ENCODE assay signal across 12 mouse cellular contexts in the genomic region with DNA sequence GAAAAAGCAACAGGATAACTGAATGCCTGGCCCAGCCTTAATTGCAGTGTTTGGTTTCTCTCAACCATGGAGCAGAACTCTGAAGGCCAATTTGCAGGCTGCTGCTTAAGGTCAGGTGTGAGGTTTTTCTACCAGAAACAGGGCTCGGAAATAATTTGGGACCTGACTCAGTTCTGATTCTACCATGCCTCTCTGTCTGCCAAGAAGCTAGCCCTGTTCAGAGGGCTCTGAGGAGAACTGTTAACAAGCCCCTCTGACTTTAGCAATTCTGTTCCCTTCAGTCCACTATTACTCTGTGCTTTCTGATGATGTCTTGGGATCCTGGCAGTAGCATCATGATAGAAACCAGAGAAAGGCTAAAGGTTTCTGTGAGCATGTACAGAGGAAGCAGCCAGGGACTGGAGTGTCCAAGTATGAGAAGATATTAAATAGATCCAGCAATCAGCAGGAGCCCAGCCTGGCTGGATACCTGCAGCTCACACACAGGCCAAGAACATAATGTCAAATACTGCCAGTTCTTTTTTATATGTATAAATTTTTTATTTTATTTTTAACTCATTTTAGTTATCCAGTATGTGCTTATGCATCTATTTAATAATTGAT.
"Had no signal": no experiment of that assay in that cellular context is flagged by ENCODE, and none has a peak within 500 bp of the region (broad histone marks: within the 10 kb centered on the region; RNA-seq: fewer than 3 reads in every experiment).

No protein-coding gene starts in this region.

- DNase-seq: kidney, postnatal 36 days; liver; liver, embryonic 13.5 days; lung, adult 18-20 months; lung, postnatal 36 days; right cerebral cortex, postnatal 14 days; thymus, adult 2 months; thymus, postnatal 25 days had no signal

- ATAC-seq: midbrain, embryonic 13.5 days had no signal

- H3K4me1 ChIP-seq: liver, embryonic 13.5 days; midbrain, embryonic 13.5 days; stomach, embryonic 15.5 days had no signal

- H3K9me3 ChIP-seq: liver, embryonic 13.5 days; midbrain, embryonic 13.5 days; stomach, embryonic 15.5 days had no signal

- H3K27ac ChIP-seq: kidney, postnatal 0 days; left cerebral cortex, adult 2 months; liver, embryonic 13.5 days; midbrain, embryonic 13.5 days; stomach, embryonic 15.5 days had no signal

- H3K36me3 ChIP-seq: liver, embryonic 13.5 days; midbrain, embryonic 13.5 days; stomach, embryonic 15.5 days had no signal

- H3K9ac ChIP-seq: liver, embryonic 13.5 days; midbrain, embryonic 13.5 days; stomach, embryonic 15.5 days had no signal

- H3K4me2 ChIP-seq: liver, embryonic 13.5 days; midbrain, embryonic 13.5 days; stomach, embryonic 15.5 days had no signal

- H3K4me3 ChIP-seq: left cerebral cortex, adult 2 months; liver, embryonic 13.5 days; midbrain, embryonic 13.5 days; stomach, embryonic 15.5 days had no signal

- H3K27me3 ChIP-seq: liver, embryonic 13.5 days; midbrain, embryonic 13.5 days; stomach, embryonic 15.5 days had no signal
